Mouse (Mus musculus) cerebellum, adult 9-11 months (tissue): Measurements from ENCODE around the gene Sumf1.

Experiments
- DNase-seq: peaks from one replicate; pipeline ENCODE4 v3.0.0; 2022

Gene Sumf1

GRCm38 (mm10) chr6:108145941-108146588 lies 39.3 kb downstream of the Sumf1 start:
- no peak for DNase-seq

GRCm38 (mm10) chr6:108145241-108145640 lies 40.1 kb downstream of the Sumf1 start:
- no peak for DNase-seq

- no peak for DNase-seq
These were observed 42.6 kb downstream of the Sumf1 start for GRCm38 (mm10) chr6:108142796-108143195.

- DNase-seq = no peak
These were observed 44.5 kb downstream of the Sumf1 start for GRCm38 (mm10) chr6:108140722-108141490.

- DNase-seq = no peak
These were observed 48.4 kb downstream of the Sumf1 start for GRCm38 (mm10) chr6:108137031-108137430.

- DNase-seq = no peak
These were observed 49.1 kb downstream of the Sumf1 start for GRCm38 (mm10) chr6:108136286-108136685.

GRCm38 (mm10) chr6:108132268-108132935 lies 53.0 kb downstream of the Sumf1 start:
- no peak for DNase-seq

GRCm38 (mm10) chr6:108130718-108131117 lies 54.7 kb downstream of the Sumf1 start:
- DNase-seq = no peak

GRCm38 (mm10) chr6:108126631-108127030 lies 58.8 kb downstream of the Sumf1 start:
- DNase-seq = peak; percentile 26

GRCm38 (mm10) chr6:108125474-108125873 lies 59.9 kb downstream of the Sumf1 start:
- DNase-seq = no peak

- DNase-seq = no peak
These were observed 67.5 kb downstream of the Sumf1 start for GRCm38 (mm10) chr6:108117881-108118280.

GRCm38 (mm10) chr6:108114971-108115370 lies 70.4 kb downstream of the Sumf1 start:
- DNase-seq = no peak

- no peak for DNase-seq
These were observed 73.7 kb downstream of the Sumf1 start for GRCm38 (mm10) chr6:108111693-108112092.

GRCm38 (mm10) chr6:108110336-108110735 lies 75.0 kb downstream of the Sumf1 start:
- no peak for DNase-seq

GRCm38 (mm10) chr6:108107376-108107775 lies 78.0 kb downstream of the Sumf1 start:
- no peak for DNase-seq

- no peak for DNase-seq
These were observed 83.2 kb downstream of the Sumf1 start for GRCm38 (mm10) chr6:108101936-108102830.

- DNase-seq = no peak
These were observed 86.5 kb downstream of the Sumf1 start for GRCm38 (mm10) chr6:108098846-108099217.

- DNase-seq = peak; percentile 36
These were observed 87.1 kb downstream of the Sumf1 start for GRCm38 (mm10) chr6:108098171-108098845.

- DNase-seq = no peak
These were observed 89.9 kb downstream of the Sumf1 start for GRCm38 (mm10) chr6:108095445-108095844.

GRCm38 (mm10) chr6:108093449-108093848 lies 91.9 kb downstream of the Sumf1 start:
- DNase-seq = no peak

- no peak for DNase-seq
These were observed 92.7 kb downstream of the Sumf1 start for GRCm38 (mm10) chr6:108092646-108093045.

GRCm38 (mm10) chr6:108091296-108091695 lies 94.1 kb downstream of the Sumf1 start:
- DNase-seq = no peak
